Mouse (Mus musculus) liver, adult 2 months (tissue): ENCODE data around the gene Gm20388.

Source experiments
- CTCF ChIP-seq: fragments of 200-500 bp; IDR thresholded peaks from 2 replicates; pipeline ENCODE4 v1.5.1; 2011; ENCODE audit warnings: low read depth, low read length, control low read depth
- POLR2A ChIP-seq: fragments of 200-500 bp; IDR thresholded peaks from 2 replicates; pipeline ENCODE4 v1.6.1; 2011; ENCODE audit warnings: low read length, control low read depth; ENCODE audit not compliant: insufficient read depth; ENCODE audit errors: extremely low read depth

DNA sequence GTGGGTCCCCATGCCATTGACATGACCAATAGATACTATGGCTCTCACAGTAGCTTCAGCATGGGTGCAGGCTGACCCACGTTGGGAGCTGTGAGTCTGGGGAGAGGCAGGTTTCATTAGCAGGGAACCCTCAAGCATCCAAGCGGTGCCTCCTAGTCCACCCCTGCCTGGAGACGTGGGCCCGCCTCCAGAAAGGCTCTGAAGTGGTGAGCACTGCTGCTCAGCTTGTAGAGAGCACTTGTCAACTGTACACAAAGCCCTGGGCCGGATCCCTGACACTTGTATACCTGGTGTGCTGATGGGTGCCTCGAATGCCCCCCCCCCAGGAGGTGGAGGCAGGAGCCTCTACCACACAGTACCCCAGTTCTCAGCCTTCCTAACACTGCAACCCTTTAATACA, 2392.8 kb downstream of the Gm20388 start:
- TF ChIP-seq CTCF = no peak
- TF ChIP-seq POLR2A = no peak
